Mouse (Mus musculus) ES-Bruce4 (cell line): Measurements from ENCODE around the gene Gtf3c4.

ENCODE experiments used
- CTCF ChIP-seq: IDR thresholded peaks from one replicate; pipeline ENCODE4 v1.8.1; 2011; ENCODE audit warnings: low read depth, low read length
- EP300 ChIP-seq: IDR thresholded peaks from 2 replicates; pipeline ENCODE4 v1.6.1; 2011; ENCODE audit warnings: low read depth, low read length; ENCODE audit not compliant: insufficient read depth
- POLR2A ChIP-seq: IDR thresholded peaks from one replicate; pipeline ENCODE4 v1.8.1; 2011; ENCODE audit warnings: low read length; ENCODE audit not compliant: insufficient read depth

- TF ChIP-seq CTCF (no peak), POLR2A (no peak), EP300 (no peak)
Measured at GRCm38 (mm10) chr2:28829265-28829664, 10.9 kb downstream of the Gtf3c4 start.
